Mouse (Mus musculus): ENCODE data around the gene Gypa.

Gypa gene

GRCm38 (mm10) chr8:80541836-80542235, 48.3 kb downstream of the Gypa start:
- no peak for DNase-seq (ENCODE audit: low read depth, low spot score)

- no peak for DNase-seq (ENCODE audit: low read depth, low spot score)
These were observed 56.9 kb downstream of the Gypa start for GRCm38 (mm10) chr8:80550436-80550835.

DNA sequence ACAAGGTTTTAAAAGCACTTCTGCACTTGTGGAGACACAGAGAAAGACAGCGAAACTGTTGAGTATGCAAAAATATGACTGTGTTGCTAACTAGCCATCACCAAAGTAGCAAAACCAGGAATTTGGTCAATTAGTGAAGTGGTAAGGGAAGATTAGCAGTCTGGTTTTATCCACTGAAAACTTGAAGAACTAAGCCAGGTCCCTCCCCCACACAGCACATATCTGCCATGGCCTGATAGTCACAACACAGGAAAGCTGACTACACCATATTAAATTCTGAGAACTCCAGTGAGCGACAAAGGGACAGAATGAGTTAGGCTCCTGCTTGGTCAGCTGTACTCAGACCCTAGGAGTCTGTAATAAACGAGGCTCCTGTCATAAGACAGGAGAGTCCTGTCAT, 57.7 kb downstream of the Gypa start:
- DNase-seq (ENCODE audit: low read depth, low spot score), result no peak

DNA sequence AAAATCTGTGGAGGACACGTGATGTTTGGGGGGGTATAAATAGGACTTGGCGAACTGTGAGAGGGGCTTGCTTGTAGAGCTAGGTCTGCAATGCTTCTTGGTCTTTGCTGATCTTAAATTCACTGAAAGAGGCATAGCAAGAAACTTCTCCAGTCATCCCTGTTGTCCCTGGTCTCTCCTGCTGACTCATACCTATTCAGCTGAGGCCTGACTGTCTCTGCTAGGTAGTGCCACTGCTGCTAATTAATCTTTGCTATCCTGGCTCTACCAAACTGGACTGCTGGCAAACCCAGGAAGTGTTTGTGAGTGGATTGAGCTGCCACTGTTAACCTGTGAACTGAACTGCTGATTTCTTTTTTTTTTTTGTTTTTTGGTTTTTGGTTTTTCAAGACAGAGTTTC, 61.4 kb downstream of the Gypa start:
- DNase-seq (ENCODE audit: low read depth, low spot score), result no peak
